Comparison of ENCODE assay signal across 8 mouse cellular contexts in the genomic region with DNA sequence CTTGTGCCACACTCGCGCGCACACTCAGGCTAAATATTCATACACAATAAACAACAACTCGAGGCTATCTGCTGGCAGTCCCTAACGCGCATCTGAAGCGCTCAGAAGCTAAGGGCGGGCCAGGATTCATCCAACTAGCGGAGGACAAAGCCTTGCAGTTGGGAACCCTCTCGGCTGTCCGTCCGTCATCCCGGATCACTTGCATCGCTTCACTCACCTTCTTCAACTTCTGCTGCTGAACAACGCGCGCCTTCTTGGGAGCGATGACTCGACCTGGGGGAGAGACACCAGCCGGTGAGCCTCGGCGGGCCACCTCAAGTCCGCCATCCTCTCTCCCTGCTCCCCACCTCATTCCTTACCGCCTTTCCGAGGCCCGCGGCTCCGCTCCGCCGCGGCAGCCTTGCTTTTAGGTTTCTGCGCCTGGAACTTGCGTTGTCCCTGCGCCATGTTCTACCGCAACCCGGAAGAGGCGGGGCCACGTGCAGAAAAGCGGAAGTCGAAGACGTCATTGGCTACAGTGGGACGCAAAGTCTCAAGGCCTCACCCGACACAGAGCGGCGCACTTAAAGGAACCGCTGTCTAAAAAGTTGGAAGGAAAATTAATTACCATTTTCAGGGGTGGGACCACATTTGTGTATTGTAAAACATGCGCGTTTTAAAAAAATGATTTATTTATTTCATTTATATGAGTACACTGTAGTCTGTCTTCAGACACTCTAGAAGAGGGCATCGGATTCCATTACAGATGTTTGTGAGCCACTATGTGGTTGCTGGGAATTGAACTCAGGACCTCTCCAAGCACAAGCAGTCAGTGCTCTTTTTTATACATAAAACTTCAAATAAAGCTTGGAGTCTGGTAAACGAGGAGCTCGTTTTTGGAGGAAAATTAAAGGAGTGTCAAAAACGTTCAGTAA. TPM values are rescaled to one million over a fixed set of nuclear protein-coding genes. Genes with fewer than 3 reads are reported as not detected.
DNase-seq lines count a peak whose midpoint lies in the region; ATAC-seq lines count a peak whose summit lies in the region.

A gene (minus strand): TSS at position 463 of the 914 bp plus-strand sequence.

- ATAC-seq in activated CD4-positive, CD25-positive, alpha-beta regulatory T cell, adult 4 months, result peak; percentile 99
- ATAC-seq in common myeloid progenitor, adult 5-6 weeks (replicated peaks; ENCODE audit: low read depth, poor library complexity, severe bottlenecking), result peak; percentile 99

- H3K9me3 ChIP-seq in megakaryocyte, embryonic 14.5 days, result no peaks in the 10 kb centered on the region

- H3K27me3 ChIP-seq in megakaryocyte, embryonic 14.5 days (replicated peaks), result no peaks in the 10 kb centered on the region

- peak within 1 kb of the TSS; percentile 96 for H3K4me3 ChIP-seq in megakaryocyte, embryonic 14.5 days (replicated peaks)

- H3K4me1 ChIP-seq in megakaryocyte, embryonic 14.5 days, result peaks cover 45% of the 10 kb centered on the region

- DNase-seq in gastrocnemius, adult 8-10 months (ENCODE audit: low spot score in 2 of 2), result peak; percentile 77 to 82
- peak; percentile 84 for DNase-seq in hindlimb bud, embryonic 11.5 days (ENCODE audit: extremely low spot score, low read depth, low spot score)
- peak; percentile 70 to 83 for DNase-seq in left cerebral cortex, adult 8-10 months (ENCODE audit: low spot score in 2 of 2)
- DNase-seq in right cerebral cortex, postnatal 10 days (ENCODE audit: low spot score in 2 of 2), result peak; percentile 92 to 94
- peak; percentile 77 to 84 for DNase-seq in urinary bladder, postnatal 4 days (ENCODE audit: low spot score in 2 of 2)

- H3K36me3 ChIP-seq in megakaryocyte, embryonic 14.5 days (replicated peaks; ENCODE audit: low read length), result peaks cover 80% of the 10 kb centered on the region

RNA-seq across cellular contexts. Expression of the gene that starts here (rescaled TPM):
- 100 to 1,000 TPM; 382 to 385 TPM for polyA plus RNA-seq in activated CD4-positive, CD25-positive, alpha-beta regulatory T cell, adult 4 months (2017; shearing (Covaris generic))
- 55.9 and 70.9 TPM in 2 replicates for total RNA-seq in common myeloid progenitor, adult 5-6 weeks (2017)
- total RNA-seq in gastrocnemius, adult 8-10 months (2022), result 100 to 1,000 TPM; 142 to 179 (median 152) TPM
- 100 to 1,000 TPM in 2 of 4 experiments, 10 to 100 TPM in 2; 97.1 to 133 (median 108) TPM for total RNA-seq in left cerebral cortex, adult 8-10 months (2022)
- polyA plus RNA-seq in megakaryocyte, embryonic 14.5 days (2012; ENCODE audit: insufficient read depth, low replicate concordance), result 80.4 and 326 TPM in 2 replicates

Comparison
In these comparisons a context has a peak if more than half of its experiments do, and no peak if none do; other contexts are left out.
1. Peak in every context shown above with its lines: DNase-seq, ATAC-seq and H3K4me3 ChIP-seq.